Mouse (Mus musculus): ENCODE data around the gene Gm21981.

GRCm38 (mm10) chr17:47672311-47673111 is 21.7 kb downstream of the Gm21981 start:
- no peak for TF ChIP-seq POLR2A (IDR thresholded peaks at IDR 0.05; ENCODE audit: control insufficient read depth, extremely low read depth, insufficient read depth, low read length, poor library complexity)
- no peak for TF ChIP-seq CTCF (IDR thresholded peaks at IDR 0.05; ENCODE audit: borderline replicate concordance, control insufficient read depth, extremely low read depth, insufficient read depth, low read length, poor library complexity)

Data from thymus, adult 2 months (tissue).